Comparison of ENCODE assay signal across 23 mouse cellular contexts in the genomic region with DNA sequence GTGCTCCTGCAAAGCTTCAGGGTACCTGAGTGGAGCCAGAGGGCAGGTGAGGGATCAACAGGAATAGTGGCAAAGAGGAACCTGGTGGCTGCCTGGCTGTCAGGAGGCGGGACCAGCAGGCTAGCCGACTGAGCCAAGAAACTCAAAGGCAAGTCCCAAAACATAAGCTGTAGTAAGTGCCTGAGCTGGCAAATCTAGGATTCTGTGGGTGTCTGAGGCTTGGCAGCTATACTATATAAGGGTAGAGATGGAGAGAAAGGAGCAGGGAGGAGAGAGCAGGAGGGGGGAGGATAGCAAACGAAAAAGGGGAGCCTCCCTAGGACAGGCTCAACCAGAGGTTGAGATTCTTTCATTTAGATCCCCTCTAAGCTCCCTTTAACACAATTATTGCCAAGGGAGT. TPM values are rescaled to one million over a fixed set of nuclear protein-coding genes. Genes with fewer than 3 reads are reported as not detected.
A peak's percentile ranks its signal among the peaks of the same experiment; 100 is the strongest.
DNase-seq lines count a peak whose midpoint lies in the region; ATAC-seq lines count a peak whose summit lies in the region.
"Had no signal": no experiment of that assay in that cellular context is flagged by ENCODE, and none has a peak within 500 bp of the region (broad histone marks: within the 10 kb centered on the region; RNA-seq: fewer than 3 reads in every experiment).

No protein-coding gene starts in this region.

- no peaks in the 10 kb centered on the region for H3K27me3 ChIP-seq in forebrain, embryonic 14.5 days (replicated peaks; ENCODE audit: control insufficient read depth, insufficient read depth, low read length)
- no peaks in the 10 kb centered on the region for H3K27me3 ChIP-seq in forebrain, embryonic 11.5 days (ENCODE audit: control insufficient read depth, insufficient read depth, low read length)
- no peaks in the 10 kb centered on the region for H3K27me3 ChIP-seq in limb, embryonic 13.5 days
- H3K27me3 ChIP-seq in limb, embryonic 10.5 days (ENCODE audit: low read depth, poor library complexity, severe bottlenecking) = peaks cover 46% of the 10 kb centered on the region
- H3K27me3 ChIP-seq: CH12.LX; intestine, embryonic 15.5 days; midbrain, embryonic 13.5 days had no signal

- intact Hi-C loops in left cerebral cortex, postnatal 25 days (cut with DNase I) = no loop called here

- peak; percentile 46; the same call in 1 of the 2 replicates for ATAC-seq in forebrain, embryonic 14.5 days
- ATAC-seq in forebrain, embryonic 11.5 days (replicated peaks; ENCODE audit: low FRiP score) = no peak
- ATAC-seq in limb, embryonic 13.5 days (ENCODE audit: low FRiP score, low read depth) = no peak
- ATAC-seq: intestine, embryonic 15.5 days; midbrain, embryonic 13.5 days had no signal

- WGBS in forebrain, embryonic 14.5 days = 52% methylated on average over 3 of the region's 3 CpGs
- WGBS in forebrain, embryonic 11.5 days = 46% methylated on average over 3 of the region's 3 CpGs
- WGBS in limb, embryonic 13.5 days = 51% methylated on average over 3 of the region's 3 CpGs
- WGBS in limb, embryonic 10.5 days = 51% methylated on average over 3 of the region's 3 CpGs

- H3K9ac ChIP-seq in forebrain, embryonic 14.5 days (ENCODE audit: low read length) = no peak overlapping the region
- H3K9ac ChIP-seq in forebrain, embryonic 11.5 days (ENCODE audit: low read length) = no peak overlapping the region
- H3K9ac ChIP-seq in limb, embryonic 13.5 days = no peak overlapping the region
- H3K9ac ChIP-seq: intestine, embryonic 15.5 days; kidney, embryonic 15.5 days; midbrain, embryonic 13.5 days had no signal

- H3K4me2 ChIP-seq in forebrain, embryonic 14.5 days (ENCODE audit: low read length) = no peak overlapping the region
- no peak overlapping the region for H3K4me2 ChIP-seq in forebrain, embryonic 11.5 days (ENCODE audit: low read depth, low read length, severe bottlenecking)
- H3K4me2 ChIP-seq in limb, embryonic 13.5 days (replicated peaks) = 0 out of 2 replicates have a peak overlapping the region, but pooled peaks have one; percentile 7
- H3K4me2 ChIP-seq: midbrain, embryonic 13.5 days had no signal

- no peaks in the 10 kb centered on the region for H3K36me3 ChIP-seq in forebrain, embryonic 14.5 days (ENCODE audit: control insufficient read depth, insufficient read depth, low read length)
- no peaks in the 10 kb centered on the region for H3K36me3 ChIP-seq in forebrain, embryonic 11.5 days (ENCODE audit: control insufficient read depth, insufficient read depth, low read length)
- H3K36me3 ChIP-seq in limb, embryonic 13.5 days = no peaks in the 10 kb centered on the region
- no peaks in the 10 kb centered on the region for H3K36me3 ChIP-seq in limb, embryonic 10.5 days
- H3K36me3 ChIP-seq: intestine, embryonic 15.5 days; kidney, embryonic 15.5 days; midbrain, embryonic 13.5 days had no signal

- no peak overlapping the region for H3K27ac ChIP-seq in forebrain, embryonic 14.5 days (ENCODE audit: low read depth, low read length)
- H3K27ac ChIP-seq in forebrain, embryonic 11.5 days (ENCODE audit: low read depth, low read length) = no peak overlapping the region
- H3K27ac ChIP-seq in limb, embryonic 13.5 days = no peak overlapping the region
- no peak overlapping the region for H3K27ac ChIP-seq in limb, embryonic 10.5 days
- H3K27ac ChIP-seq: intestine, embryonic 15.5 days; kidney, embryonic 15.5 days; layer of hippocampus, adult 2 months; macrophage; midbrain, embryonic 13.5 days had no signal

- peak; percentile 13 for DNase-seq in forebrain, embryonic 14.5 days (ENCODE audit: low spot score)
- DNase-seq in forebrain, embryonic 11.5 days (ENCODE audit: low spot score) = no peak
- DNase-seq in limb, embryonic 10.5 days (ENCODE audit: low spot score) = no peak
- DNase-seq in left cerebral cortex, postnatal 25 days (ENCODE audit: low spot score in 2 of 2) = peak; percentile 4 to 71
- no peak for DNase-seq in embryo, embryonic 9.5 days (ENCODE audit: extremely low spot score)
- no peak for DNase-seq in kidney, postnatal 14 days
- DNase-seq in lung, postnatal 10 days = no peak
- DNase-seq: adrenal gland, postnatal 14 days; cerebellum, postnatal 10 days; liver; lung, adult 18-20 months; retina, postnatal 1 day; thymus, adult 18-20 months had no signal

- H3K4me3 ChIP-seq in forebrain, embryonic 14.5 days (ENCODE audit: low read depth, low read length) = no peak overlapping the region
- no peak overlapping the region for H3K4me3 ChIP-seq in forebrain, embryonic 11.5 days (ENCODE audit: low read depth, low read length)
- no peak overlapping the region for H3K4me3 ChIP-seq in limb, embryonic 13.5 days
- H3K4me3 ChIP-seq in limb, embryonic 10.5 days = no peak overlapping the region
- H3K4me3 ChIP-seq: layer of hippocampus, adult 2 months; midbrain, embryonic 13.5 days; myocyte had no signal

- no peaks in the 10 kb centered on the region for H3K4me1 ChIP-seq in forebrain, embryonic 14.5 days (ENCODE audit: control insufficient read depth, insufficient read depth, low read length)
- no peaks in the 10 kb centered on the region for H3K4me1 ChIP-seq in forebrain, embryonic 11.5 days (replicated peaks; ENCODE audit: control insufficient read depth, insufficient read depth, low read length)
- peaks cover 3% of the 10 kb centered on the region; the same call in 1 of the 2 replicates for H3K4me1 ChIP-seq in limb, embryonic 13.5 days
- H3K4me1 ChIP-seq in limb, embryonic 10.5 days = peaks cover 4% of the 10 kb centered on the region; the same call in 1 of the 2 replicates
- H3K4me1 ChIP-seq: intestine, embryonic 15.5 days; kidney, embryonic 15.5 days had no signal

- H3K9me3 ChIP-seq in forebrain, embryonic 14.5 days (replicated peaks; ENCODE audit: control insufficient read depth, low read length) = no peaks in the 10 kb centered on the region
- H3K9me3 ChIP-seq in forebrain, embryonic 11.5 days (ENCODE audit: control insufficient read depth, low read length) = no peaks in the 10 kb centered on the region
- no peaks in the 10 kb centered on the region for H3K9me3 ChIP-seq in limb, embryonic 13.5 days
- H3K9me3 ChIP-seq in limb, embryonic 10.5 days (replicated peaks) = no peaks in the 10 kb centered on the region
- H3K9me3 ChIP-seq: intestine, embryonic 15.5 days; kidney, embryonic 15.5 days; midbrain, embryonic 13.5 days had no signal

RNA-seq across cellular contexts. Expression of a gene that starts 1.7 kb away (rescaled TPM):
- polyA plus RNA-seq in forebrain, embryonic 14.5 days (2014; fragmentation: Nextera tagmentation; extraction: Ambion mirVana) = 3.5 and 4.4 TPM in 2 replicates
- polyA plus RNA-seq in forebrain, embryonic 11.5 days (2014; fragmentation: Nextera tagmentation; extraction: Ambion mirVana) = 5.9 TPM in 2 replicates
- polyA plus RNA-seq in limb, embryonic 13.5 days (2015; fragmentation: Nextera tagmentation; extraction: Ambion mirVana) = 28.5 and 29.4 TPM in 2 replicates
- 1.5 and 4.0 TPM in 2 replicates for polyA plus RNA-seq in limb, embryonic 10.5 days (2016; fragmentation: Nextera tagmentation; extraction: Ambion mirVana)
- total RNA-seq in left cerebral cortex, postnatal 25 days (2021) = 1 to 10 TPM in 1 of 2 experiments, under 1 TPM in 1; 0.69 to 1.0 TPM
- total RNA-seq: CH12.LX; granulocyte monocyte progenitor cell, adult 5-6 weeks; neutrophil, adult 5-6 weeks had no signal
- polyA plus RNA-seq: macrophage had no signal

Comparison
In these comparisons a context has a peak if more than half of its experiments do, and no peak if none do; other contexts are left out.
1. DNase-seq: peak in forebrain, embryonic 14.5 days (single experiment) and left cerebral cortex, postnatal 25 days (2 of 2); none in forebrain, embryonic 11.5 days (single experiment), limb, embryonic 10.5 days (single experiment), embryo, embryonic 9.5 days (single experiment), kidney, postnatal 14 days (single experiment) and lung, postnatal 10 days (single experiment).